Comparison of ENCODE assay signal across 15 mouse cellular contexts in genomic region chr7:80443124-80443523, GRCm38 (mm10).
"Had no signal": no experiment of that assay in that cellular context is flagged by ENCODE, and none has a peak within 500 bp of the region (broad histone marks: within the 10 kb centered on the region; RNA-seq: fewer than 3 reads in every experiment).

No protein-coding gene starts in this region.

- H3K4me1 ChIP-seq: midbrain, embryonic 12.5 days had no signal

- H3K9ac ChIP-seq: limb, embryonic 15.5 days; liver, embryonic 12.5 days; lung, embryonic 14.5 days; midbrain, embryonic 12.5 days; neural tube, embryonic 13.5 days; stomach, embryonic 15.5 days had no signal

- H3K27me3 ChIP-seq: limb, embryonic 15.5 days; liver, embryonic 12.5 days; neural tube, embryonic 13.5 days; stomach, embryonic 15.5 days had no signal

- H3K4me2 ChIP-seq: limb, embryonic 15.5 days; liver, embryonic 12.5 days; lung, embryonic 14.5 days; midbrain, embryonic 12.5 days; neural tube, embryonic 13.5 days; stomach, embryonic 15.5 days had no signal

- H3K9me3 ChIP-seq: limb, embryonic 15.5 days; liver, embryonic 12.5 days; midbrain, embryonic 12.5 days; neural tube, embryonic 13.5 days; stomach, embryonic 15.5 days had no signal

- ATAC-seq: liver, embryonic 12.5 days; midbrain, embryonic 16.5 days had no signal

- H3K36me3 ChIP-seq: limb, embryonic 15.5 days; liver, embryonic 12.5 days; midbrain, embryonic 12.5 days; neural tube, embryonic 13.5 days; stomach, embryonic 15.5 days had no signal

- H3K4me3 ChIP-seq: limb, embryonic 15.5 days; liver, embryonic 12.5 days; midbrain, embryonic 12.5 days; neural tube, embryonic 13.5 days; stomach, embryonic 15.5 days had no signal

- DNase-seq: kidney, postnatal 36 days; lung, embryonic 14.5 days; lung, postnatal 10 days; lung, postnatal 4 days; retina, postnatal 1 day; right cerebral cortex, postnatal 14 days; thymus, adult 2 months; thymus, postnatal 25 days had no signal

- H3K27ac ChIP-seq: kidney, postnatal 0 days; liver, embryonic 12.5 days; midbrain, embryonic 12.5 days; neural tube, embryonic 13.5 days; stomach, embryonic 15.5 days had no signal
